Mouse (Mus musculus): Measurements from ENCODE around the gene Eml6.
"Not testable (repeated sequence)": the region's sequence is repeated elsewhere in the genome, so short reads cannot be mapped to it uniquely, and the experiment has no call there.

Eml6 gene

DNA sequence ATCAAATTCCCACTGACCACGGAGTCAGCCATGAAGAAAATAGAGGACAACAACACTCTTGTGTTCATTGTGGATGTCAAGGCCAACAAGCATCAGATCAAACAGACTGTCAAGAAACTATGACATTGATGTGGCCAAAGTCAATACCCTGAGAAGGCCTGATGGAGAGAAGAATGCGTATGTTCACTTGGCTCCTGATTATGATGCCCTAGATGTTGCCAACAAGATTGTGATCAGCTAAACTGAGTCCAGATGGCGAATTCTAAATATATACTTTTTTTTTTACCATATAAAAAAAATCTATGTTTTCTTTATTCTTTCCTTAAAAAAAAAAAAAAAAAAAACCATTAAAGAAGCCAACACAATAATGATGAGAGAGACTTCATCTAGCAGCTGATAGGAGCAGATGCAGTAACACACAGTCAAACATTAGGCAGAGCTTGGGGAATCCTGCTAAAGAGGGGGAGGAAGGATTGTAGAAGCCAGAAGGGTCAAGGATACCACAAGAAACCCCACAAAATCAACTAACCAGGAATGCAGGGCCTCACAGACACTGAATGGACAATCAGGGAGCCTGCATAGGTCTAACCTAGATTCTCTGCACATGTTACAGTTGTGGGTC lies 185.1 kb downstream of the Eml6 start:
- no peak for DNase-seq (ENCODE audit: low spot score in 2 of 2)

DNA sequence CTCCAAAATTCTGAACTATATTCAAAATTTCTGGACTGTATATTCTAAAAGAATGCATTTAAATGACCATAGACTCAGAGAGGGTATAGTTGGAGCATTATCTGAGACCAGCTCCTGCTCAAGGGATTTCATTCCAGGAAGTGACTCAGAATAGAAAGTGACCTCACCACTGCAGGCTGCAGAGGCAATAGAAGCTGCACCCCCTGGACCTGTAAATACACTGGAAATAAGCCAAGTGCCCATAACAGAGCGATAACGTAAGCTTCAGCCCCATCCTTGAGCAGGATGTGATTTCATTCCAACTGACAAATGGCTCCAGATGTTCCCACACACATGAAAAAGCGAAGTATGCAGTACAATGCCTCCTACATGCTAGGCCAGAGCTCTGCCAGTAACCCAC lies 186.1 kb downstream of the Eml6 start:
- no peak for DNase-seq (ENCODE audit: low spot score in 2 of 2)

DNA sequence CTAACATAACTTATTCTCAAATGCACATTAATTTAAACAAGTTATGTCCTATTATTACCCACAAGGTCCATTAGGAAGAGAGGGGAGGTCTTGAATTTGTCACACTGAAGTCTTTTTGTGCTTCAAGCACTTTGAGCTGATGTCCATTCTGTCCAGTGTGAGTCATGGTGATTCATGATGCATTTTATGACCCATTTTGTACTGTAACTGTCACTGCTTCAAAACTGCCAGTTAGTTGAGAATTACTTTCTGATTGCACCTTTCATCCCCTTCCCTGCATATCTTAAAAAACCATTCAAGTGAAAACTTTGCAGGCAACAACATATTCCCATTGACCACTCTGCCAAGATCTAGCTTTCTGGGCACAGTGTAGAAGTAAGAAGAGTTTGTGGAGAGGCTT lies 188.8 kb downstream of the Eml6 start:
- no peak for DNase-seq (ENCODE audit: low spot score in 2 of 2)

DNA sequence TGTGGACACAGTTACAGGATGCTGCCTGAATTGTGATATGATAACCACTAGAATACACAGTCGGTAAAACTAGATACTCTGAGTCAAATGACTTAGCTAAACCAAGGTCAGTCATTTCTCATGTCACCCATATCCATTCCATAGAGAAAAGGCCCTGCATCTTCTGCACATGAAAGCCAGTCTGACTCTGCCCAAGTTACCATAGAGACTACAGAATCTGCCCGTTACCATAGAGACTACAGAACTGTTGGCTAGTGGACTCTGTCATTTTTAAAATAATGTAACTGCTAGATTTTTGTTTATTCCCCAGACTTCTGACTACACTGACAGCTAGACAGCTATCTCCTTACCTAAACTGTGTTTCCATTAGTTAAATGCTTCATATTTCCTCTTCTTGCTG lies 198.1 kb downstream of the Eml6 start:
- DNase-seq (ENCODE audit: low spot score in 2 of 2), result no peak

DNA sequence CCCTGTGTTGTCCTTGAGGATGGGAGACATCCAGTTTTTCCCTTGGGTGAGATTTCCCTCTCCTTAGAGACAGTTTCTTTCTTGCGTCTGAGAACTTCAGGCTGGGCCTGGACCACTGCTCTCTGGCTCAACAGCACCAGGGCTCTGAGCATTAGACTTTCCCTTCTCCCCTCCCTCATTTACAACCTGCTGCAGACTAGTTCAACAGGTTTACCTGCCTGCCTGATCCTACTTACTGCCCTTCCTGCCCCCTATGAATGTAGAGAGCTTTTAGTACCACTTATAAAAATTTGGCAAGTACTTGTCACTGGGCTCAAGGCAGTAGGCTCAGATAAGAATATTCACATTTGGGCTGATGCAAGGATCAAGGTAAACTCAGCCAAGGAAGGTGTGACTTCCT lies 199.8 kb downstream of the Eml6 start:
- no peak for DNase-seq (ENCODE audit: low spot score in 2 of 2)

DNA sequence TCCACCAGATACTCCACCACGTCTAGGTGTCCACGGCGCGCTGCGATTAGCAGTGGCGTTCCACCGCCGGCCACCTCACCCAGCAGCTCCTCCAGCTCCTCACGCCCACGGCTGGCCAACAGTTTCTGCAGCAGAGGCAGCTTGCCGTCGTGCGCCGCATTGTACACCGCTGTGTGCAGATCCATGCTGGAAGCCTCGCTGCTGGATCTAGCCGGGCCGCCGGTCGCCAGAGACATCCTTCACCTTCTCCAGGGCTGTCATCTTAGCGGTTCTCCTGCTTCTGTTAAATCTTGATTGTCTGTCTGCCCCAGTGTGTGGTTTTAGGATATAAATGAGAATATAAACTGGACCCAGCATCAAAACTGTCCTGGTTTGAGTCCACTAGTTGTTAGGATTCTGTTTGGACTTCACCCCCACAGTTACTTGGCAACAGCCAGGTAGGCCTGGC lies 200.5 kb downstream of the Eml6 start, which contains the start of gene 4931440F15Rik:
Gene 4931440F15Rik, minus strand, starts transcription at position 398 of the 448 bp plus-strand sequence.
- DNase-seq (ENCODE audit: low spot score in 2 of 2), result not testable (repeated sequence)

DNA sequence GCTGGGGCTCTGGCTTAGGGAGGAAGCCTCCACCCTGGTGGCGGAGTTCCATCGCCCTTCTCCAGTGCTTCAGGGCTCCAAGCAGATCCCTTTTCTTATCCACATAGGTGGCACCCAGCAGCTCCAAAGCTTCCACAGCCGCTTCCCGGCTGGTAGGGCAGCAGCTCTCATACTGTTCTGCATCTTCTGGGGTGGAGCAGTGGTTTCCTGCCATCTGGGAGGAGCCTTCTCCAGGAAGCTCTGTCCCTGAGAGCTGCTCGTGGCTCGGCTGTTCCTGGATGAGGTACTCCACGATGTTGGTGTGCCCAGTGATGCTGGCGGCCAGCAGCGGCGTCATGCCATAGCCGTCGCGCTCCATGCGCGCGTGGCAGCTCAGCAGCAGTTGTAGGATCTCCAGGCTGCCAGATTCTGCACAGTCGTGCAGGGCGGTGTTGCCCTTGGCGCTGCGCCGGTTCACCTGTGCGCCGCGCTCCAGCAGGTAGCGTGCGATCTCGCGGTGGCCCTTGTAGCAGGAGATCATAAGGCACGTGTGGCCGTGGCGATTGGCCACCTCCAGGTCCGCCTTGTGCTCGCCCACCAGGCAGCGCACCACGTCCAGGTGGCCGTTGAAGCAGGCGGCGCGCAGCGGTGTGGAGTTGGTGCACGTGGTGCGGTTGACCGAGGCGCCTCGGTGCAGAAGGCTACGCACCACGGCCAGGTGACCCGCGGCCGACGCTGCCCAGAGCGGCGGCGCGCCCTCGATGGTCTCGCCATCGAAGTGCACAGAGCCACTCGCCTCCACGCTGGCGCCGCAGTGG lies 201.2 kb downstream of the Eml6 start:
- DNase-seq (ENCODE audit: low spot score in 2 of 2), result not testable (repeated sequence)

DNA sequence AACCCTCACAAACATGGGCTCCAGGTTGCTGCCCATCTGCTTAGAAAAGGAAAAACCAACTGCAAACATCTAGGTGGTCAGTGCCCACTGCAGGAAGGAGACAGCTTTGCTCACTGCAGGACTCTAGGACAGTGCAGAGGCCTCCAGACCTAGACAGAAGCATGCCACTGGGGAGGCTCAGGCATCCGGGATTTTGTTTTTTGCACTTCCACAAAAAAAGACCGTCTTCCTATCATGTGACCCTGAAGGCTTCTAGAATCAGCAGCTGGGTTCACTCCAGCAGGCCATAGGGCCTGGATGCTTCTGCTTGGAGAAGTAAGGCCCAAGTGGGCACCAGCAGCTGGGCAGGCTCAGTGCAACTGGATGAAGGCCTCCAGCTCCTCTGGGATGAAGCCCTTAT lies 202.7 kb downstream of the Eml6 start:
- DNase-seq (ENCODE audit: low spot score in 2 of 2), result no peak

DNA sequence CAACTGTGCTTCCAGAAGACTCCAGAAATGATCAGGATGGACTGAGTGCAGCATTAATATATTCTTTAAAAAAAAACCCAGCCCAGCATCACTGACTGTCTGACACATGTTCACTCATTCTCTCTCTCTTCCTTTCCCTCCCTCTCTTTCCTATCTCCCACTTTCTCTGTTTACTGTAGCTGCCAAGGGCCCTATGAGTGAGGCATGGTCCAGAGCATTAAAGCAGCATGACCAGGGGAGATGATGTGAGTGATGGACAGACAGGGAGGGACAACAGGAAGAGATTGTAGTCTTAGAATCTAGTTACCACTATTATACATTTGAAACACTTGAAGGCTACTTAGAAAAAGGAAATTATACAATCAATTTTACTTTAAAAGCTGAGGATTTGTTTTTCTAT lies 210.2 kb downstream of the Eml6 start:
- no peak for DNase-seq (ENCODE audit: low spot score in 2 of 2)

DNA sequence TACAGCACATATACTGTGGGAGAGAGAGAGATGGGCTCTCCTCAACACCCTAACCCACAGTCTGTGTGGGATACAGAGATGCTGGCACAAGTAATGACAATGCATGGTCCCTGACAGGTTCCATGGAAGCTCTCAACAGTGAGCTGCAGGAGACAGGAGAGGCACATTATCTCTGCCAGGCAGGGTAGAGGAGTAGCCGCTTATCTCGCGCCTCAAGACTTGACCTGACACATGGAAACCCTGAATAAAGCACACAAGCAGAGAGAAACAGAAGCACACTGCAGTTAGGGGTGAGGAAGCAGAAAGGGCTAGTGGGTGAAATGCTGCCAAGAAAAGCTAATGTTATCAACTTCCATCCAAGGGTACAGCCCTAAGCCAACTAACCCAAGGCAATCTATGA lies 210.6 kb downstream of the Eml6 start:
- DNase-seq (ENCODE audit: low spot score in 2 of 2), result peak; percentile 33 to 76

DNA sequence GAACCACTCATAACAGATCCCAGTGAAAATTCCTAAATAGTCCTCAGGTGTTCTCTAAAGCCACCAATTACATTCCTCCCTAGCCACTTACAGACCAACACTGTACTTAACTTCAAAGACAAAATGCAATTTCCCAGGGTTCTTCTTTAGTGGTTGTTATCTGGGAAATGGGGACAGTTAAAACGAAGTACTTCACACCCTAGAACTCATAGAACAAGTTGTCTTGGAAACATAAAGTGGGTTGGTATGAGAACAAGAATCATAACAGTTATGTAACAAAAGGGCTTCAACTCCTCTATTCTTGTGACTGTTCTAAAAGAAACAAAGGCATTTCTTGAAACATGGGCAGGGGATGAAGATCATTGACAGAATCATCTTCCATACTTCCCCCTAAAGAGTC lies 212.6 kb downstream of the Eml6 start:
- DNase-seq (ENCODE audit: low spot score in 2 of 2), result no peak

DNA sequence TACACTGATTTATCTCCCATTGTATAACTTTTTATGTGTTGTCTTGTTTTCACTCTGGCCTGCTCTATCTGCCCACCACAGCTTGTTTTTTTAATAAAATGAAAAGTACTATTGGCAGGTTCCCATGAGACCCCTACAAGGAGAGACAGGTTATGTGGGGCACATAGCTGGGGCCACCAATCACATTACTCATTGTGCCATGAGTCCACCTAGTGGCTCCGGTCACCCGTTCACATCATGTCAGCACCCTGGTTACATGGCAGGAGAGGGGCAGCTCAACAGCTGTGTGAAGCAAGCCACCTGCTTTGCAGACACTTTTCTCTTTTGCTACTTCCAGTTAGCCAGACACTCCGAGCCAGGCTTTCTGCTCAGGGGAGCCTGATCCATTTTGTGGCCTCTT lies 213.4 kb downstream of the Eml6 start:
- no peak for DNase-seq (ENCODE audit: low spot score in 2 of 2)

DNA sequence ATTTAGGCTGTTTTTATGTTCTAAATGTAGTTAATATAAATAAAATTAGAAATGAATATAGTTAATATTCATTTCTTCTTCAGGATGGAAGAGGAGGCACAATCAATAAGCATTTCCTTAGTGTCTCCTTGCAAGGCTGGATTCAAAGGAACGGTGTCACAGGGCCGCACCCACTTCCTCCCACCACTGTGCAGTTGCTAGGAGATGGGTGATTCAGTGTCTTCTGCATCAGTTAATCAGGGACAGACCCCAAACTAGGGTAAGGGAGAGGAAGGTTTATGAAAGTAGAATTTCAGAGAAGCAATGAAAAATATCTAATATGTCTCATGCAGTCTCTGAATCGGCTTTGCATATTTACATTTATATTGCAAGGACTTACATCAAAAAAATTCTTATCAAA lies 215.5 kb downstream of the Eml6 start:
- DNase-seq (ENCODE audit: low spot score in 2 of 2), result no peak

DNA sequence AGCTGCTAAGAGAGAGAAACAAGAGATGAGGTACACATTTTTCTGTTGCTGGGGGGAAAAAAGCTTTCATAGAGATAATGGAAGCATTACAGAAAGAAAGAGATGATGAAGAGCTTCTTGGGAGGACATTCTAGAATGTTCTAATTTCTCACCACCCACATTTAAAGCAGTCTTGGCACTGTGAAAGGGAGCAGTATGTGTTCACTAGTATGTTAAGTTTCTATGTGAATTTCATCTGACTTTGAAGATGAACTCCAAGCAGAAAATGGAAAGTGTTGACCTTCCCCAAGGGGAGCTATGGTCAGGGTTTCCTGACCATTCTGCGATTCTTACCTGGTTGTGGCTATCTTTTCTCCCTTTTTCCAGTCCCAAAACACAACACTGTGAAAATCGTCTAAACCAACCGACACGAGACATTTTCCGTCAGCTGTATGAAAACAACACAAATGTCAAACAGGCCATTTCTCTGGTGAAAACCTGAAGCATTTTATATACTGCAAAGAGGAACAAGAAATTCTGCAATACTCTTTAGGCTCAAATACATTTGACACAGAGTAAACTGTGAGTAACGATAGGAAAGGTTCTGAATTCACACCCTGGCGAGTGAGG lies 216.7 kb downstream of the Eml6 start:
- no peak for DNase-seq (ENCODE audit: low spot score in 2 of 2)

DNA sequence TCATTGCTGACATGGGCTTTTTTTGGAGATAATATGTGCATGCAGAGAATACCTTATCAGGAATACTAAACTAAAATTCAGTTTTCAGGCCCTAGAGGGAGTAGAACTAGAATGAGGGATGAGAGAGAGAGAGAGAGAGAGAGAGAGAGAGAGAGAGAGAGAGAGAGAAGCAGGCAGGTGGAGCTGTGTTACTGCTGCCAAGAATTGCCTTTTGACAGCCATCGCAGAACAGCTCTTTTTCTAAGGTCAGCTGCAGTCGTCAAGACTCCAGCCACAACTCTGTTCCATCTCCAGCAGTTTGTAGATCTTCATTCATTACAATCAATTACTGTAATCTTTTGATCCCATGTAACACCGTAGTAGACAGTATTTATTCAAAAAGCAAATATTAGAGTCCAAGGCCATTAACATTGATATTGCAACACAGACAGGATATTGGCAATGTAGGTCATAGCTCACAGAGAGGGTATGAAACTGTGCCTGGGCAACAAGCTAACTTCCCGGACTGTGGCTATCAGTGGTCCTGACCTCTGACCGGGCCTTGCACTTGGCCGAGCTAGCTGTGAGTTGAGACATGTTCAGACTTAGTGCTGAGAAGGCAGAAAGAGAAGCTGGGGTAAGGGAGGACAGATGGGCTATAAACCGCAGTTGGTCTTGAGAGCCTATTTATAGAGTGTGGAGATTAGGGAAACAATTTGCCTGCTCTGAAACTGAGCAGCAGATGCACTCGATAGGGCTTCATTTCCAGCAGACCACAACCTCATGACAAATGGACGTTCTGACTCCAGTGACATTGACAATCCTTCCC lies 217.5 kb downstream of the Eml6 start:
- DNase-seq (ENCODE audit: low spot score in 2 of 2), result no peak

DNA sequence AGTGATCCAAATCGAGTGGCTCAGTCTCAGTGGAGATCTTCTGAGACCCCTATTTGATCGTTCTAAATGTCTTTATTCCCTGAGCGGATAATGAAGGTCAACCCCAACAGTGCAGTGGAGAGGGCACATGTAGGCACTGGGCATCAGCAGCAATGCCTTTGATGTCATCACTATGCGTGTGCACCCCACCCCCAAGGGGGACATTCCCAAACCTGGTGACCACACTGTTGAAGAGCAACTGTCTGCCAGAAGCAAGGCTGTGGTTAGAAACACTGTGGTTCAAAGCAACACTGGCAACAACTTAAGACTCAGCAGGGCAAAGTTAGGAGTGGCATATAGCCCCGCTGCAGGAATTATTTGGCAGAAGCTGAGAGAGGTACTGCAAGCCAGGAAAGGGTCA lies 218.5 kb downstream of the Eml6 start:
- DNase-seq (ENCODE audit: low spot score in 2 of 2), result no peak

DNA sequence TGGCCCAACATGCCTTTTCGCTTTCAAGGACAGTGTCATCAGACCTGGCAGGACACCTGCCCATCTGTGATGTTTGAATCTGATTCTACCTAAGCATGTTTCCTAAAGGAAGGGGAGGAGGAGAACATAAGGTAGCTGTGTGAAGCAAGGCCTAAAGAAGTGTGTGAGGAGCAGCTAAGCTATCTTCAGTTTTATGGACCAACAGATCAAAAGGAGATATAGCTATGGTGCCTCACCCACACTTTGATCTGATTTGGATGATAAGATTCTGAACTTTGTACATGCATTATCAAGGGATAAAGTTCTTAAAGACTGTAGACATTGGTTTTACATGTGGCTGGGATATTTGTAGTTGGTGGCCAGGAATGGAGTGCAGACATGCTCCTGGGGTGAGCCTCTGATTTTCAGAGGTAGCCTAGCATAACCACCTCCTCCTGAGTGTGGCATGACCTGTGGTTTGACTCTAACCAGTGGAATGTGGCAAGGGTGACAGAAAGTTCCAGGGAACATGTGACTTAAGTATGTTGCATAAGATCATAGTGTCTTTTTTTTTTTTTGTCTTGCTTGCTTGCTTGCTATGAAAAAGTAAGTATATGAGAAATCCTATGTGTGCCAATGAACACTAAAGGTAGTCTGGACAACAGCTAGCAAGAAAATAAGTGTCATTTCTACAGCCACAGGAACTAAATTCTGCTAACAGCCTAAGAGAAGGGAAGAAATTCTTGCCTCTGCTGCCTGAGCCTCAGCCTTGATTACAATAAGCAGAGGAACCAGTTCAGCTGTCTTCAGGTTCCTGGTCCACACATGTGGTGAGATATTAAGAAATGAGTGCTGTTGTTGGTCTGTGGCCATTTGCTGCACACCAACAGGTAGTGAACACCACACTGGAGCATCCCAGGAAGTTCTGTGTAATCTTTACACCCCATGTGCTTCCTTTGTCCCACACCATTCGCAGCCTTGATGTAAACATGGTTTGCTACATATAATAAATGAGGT lies 224.1 kb downstream of the Eml6 start:
- DNase-seq (ENCODE audit: low spot score in 2 of 2), result no peak

DNA sequence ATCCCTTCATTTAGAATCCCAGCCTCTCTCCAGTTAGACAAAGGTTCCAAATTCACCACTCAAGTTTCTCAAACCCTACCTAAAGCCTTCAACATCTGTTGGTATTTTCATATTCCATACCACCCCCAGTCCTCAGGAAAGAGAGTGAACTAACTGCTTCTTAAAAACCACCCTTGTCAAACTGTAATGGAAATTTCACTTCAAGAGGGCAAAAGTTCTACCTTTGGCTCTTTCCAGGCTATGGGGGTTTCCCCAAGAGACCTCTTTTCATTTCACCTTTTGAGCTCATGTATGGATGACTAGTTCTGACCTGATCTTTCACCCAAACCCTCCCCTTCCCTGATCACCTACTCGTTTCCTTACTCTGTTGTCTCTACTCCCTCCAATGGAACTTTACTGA lies 226.0 kb downstream of the Eml6 start:
- DNase-seq (ENCODE audit: low spot score in 2 of 2), result no peak

DNA sequence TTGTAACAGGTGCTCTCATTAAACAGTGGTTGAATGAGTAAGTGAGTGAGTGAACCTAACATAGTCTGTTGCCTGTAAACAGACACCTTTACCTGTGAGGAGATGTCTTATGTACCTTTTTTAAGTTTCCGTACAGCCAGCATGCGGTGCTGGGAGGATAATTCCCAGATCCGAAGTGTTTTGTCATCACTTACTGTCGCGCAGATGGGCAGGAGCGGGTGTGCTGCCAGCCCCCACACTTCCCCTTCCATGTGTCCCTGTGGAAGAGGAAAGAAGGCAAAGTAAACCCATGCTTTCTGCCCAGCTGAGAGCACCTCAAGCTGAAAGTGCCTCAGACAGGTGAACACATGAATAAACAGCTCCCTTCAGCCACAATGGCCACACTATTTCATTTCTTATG lies 230.7 kb downstream of the Eml6 start:
- no peak for DNase-seq (ENCODE audit: low spot score in 2 of 2)

DNA sequence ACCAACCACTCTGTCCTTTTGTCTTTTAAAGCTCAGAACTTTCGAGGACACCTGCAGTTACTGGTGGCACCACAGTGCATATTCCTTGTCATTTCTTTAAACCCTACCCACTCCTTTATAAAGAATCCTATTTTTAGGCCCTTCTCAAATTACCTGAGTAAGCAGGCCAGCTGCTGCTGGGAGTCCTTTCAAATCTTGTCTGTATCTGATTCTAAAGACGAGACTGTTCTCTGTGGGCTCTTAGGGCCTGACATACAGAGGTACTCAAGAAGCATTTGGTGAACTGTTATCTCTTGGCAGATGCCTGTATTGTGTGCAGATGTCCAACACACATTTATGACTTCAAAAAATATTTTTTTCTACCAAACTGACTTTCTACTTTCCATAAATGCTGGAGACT lies 231.4 kb downstream of the Eml6 start:
- DNase-seq (ENCODE audit: low spot score in 2 of 2), result no peak

DNA sequence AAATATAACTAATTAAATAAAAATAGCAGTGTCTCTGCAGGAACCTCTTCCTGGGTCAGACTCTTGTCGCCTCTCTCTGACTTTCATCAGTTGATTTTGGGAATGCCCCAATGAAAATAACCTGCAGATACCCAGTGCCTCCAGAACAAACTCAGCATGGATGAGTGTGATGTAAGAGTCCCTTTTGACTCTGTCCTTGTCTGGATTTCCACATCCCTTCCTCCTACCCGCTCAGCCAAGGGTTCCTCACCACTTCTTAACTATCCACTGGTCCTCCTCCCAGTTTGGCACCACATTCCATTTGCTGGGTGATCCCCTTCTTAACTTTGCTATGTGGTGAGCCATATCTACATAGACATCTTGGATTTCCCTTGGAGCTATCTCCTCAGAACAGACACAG lies 235.0 kb downstream of the Eml6 start:
- no peak for DNase-seq (ENCODE audit: low spot score in 2 of 2)
